Mouse (Mus musculus): Measurements from ENCODE around the gene Kansl1. TPM values are rescaled to one million over a fixed set of nuclear protein-coding genes. Genes with fewer than 3 reads are reported as not detected.

Gene Kansl1
- polyA plus RNA-seq, 1 experiment from 2014 or later, result 25.5 TPM

- Histone ChIP-seq H3K36me3 (no peaks in the 10 kb centered on the region), H3K9ac (no peak overlapping the region), H3K27ac (replicated peaks) (no peak overlapping the region), H3K4me1 (peaks cover 9% of the 10 kb centered on the region), H3K4me2 (replicated peaks) (no peak overlapping the region), H3K9me3 (replicated peaks) (no peaks in the 10 kb centered on the region), H3K4me3 (replicated peaks) (no peak overlapping the region), H3K27me3 (no peaks in the 10 kb centered on the region)
- 43% methylated on average over 5 of the region's 5 CpGs for WGBS
- no peak for ATAC-seq (ENCODE audit: insufficient number of reproducible peaks, low FRiP score, low TSS enrichment, low read depth)
Measured at GRCm38 (mm10) chr11:104320511-104320910, 148.2 kb downstream of the Kansl1 start.

GRCm38 (mm10) chr11:104318940-104319781 lies 149.5 kb downstream of the Kansl1 start:
- 1% methylated on average over 24 of the region's 24 CpGs for WGBS
- peak; percentile 81 for ATAC-seq (ENCODE audit: insufficient number of reproducible peaks, low FRiP score, low TSS enrichment, low read depth)
- peak overlapping the region; percentile 19; the same call in 1 of the 2 replicates for H3K9ac ChIP-seq
- no peak overlapping the region for H3K27ac ChIP-seq (replicated peaks)
- no peaks in the 10 kb centered on the region for H3K9me3 ChIP-seq (replicated peaks)
- no peaks in the 10 kb centered on the region for H3K27me3 ChIP-seq
- peak overlapping the region; percentile 48 for H3K4me3 ChIP-seq (replicated peaks)
- H3K36me3 ChIP-seq, result no peaks in the 10 kb centered on the region
- peaks cover 9% of the 10 kb centered on the region for H3K4me1 ChIP-seq
- H3K4me2 ChIP-seq (replicated peaks), result peak overlapping the region; percentile 81

- Histone ChIP-seq H3K27me3 (no peaks in the 10 kb centered on the region), H3K4me3 (replicated peaks) (no peak overlapping the region), H3K9ac (no peak overlapping the region), H3K27ac (replicated peaks) (no peak overlapping the region), H3K4me1 (peaks cover 9% of the 10 kb centered on the region), H3K4me2 (replicated peaks) (no peak overlapping the region), H3K9me3 (replicated peaks) (no peaks in the 10 kb centered on the region), H3K36me3 (no peaks in the 10 kb centered on the region)
- 80% methylated on average over 3 of the region's 3 CpGs for WGBS
- no peak for ATAC-seq (ENCODE audit: insufficient number of reproducible peaks, low FRiP score, low TSS enrichment, low read depth)
Measured at GRCm38 (mm10) chr11:104317631-104318030, 151.0 kb downstream of the Kansl1 start.

- H3K4me1 ChIP-seq, result peaks cover 9% of the 10 kb centered on the region
- 55% methylated on average over 16 of the region's 16 CpGs for WGBS
- H3K9me3 ChIP-seq (replicated peaks), result no peaks in the 10 kb centered on the region
- no peaks in the 10 kb centered on the region for H3K36me3 ChIP-seq
- no peak overlapping the region for H3K27ac ChIP-seq (replicated peaks)
- H3K4me2 ChIP-seq (replicated peaks), result no peak overlapping the region
- no peak for ATAC-seq (ENCODE audit: insufficient number of reproducible peaks, low FRiP score, low TSS enrichment, low read depth)
- no peak overlapping the region for H3K4me3 ChIP-seq (replicated peaks)
- no peaks in the 10 kb centered on the region for H3K27me3 ChIP-seq
- no peak overlapping the region for H3K9ac ChIP-seq
Measured at GRCm38 (mm10) chr11:104316685-104317400, 151.8 kb downstream of the Kansl1 start.

GRCm38 (mm10) chr11:104315703-104316102 lies 153.0 kb downstream of the Kansl1 start:
- H3K9me3 ChIP-seq (replicated peaks), result no peaks in the 10 kb centered on the region
- WGBS, result 3% methylated on average over 6 of the region's 6 CpGs
- H3K27ac ChIP-seq (replicated peaks), result no peak overlapping the region
- no peaks in the 10 kb centered on the region for H3K27me3 ChIP-seq
- no peak overlapping the region for H3K4me2 ChIP-seq (replicated peaks)
- no peak overlapping the region for H3K4me3 ChIP-seq (replicated peaks)
- H3K4me1 ChIP-seq, result peaks cover 9% of the 10 kb centered on the region
- no peak overlapping the region for H3K9ac ChIP-seq
- no peak for ATAC-seq (ENCODE audit: insufficient number of reproducible peaks, low FRiP score, low TSS enrichment, low read depth)
- H3K36me3 ChIP-seq, result no peaks in the 10 kb centered on the region

GRCm38 (mm10) chr11:104311643-104312042 lies 157.0 kb downstream of the Kansl1 start:
- no peak for ATAC-seq (ENCODE audit: insufficient number of reproducible peaks, low FRiP score, low TSS enrichment, low read depth)
- no peak overlapping the region for H3K9ac ChIP-seq
- no peaks in the 10 kb centered on the region for H3K9me3 ChIP-seq (replicated peaks)
- peaks cover 11% of the 10 kb centered on the region; the same call in 1 of the 2 replicates for H3K4me1 ChIP-seq
- no peak overlapping the region for H3K27ac ChIP-seq (replicated peaks)
- no peak overlapping the region for H3K4me2 ChIP-seq (replicated peaks)
- WGBS, result 67% methylated on average over 7 of the region's 7 CpGs
- H3K36me3 ChIP-seq, result no peaks in the 10 kb centered on the region
- no peak overlapping the region for H3K4me3 ChIP-seq (replicated peaks)
- H3K27me3 ChIP-seq, result 0 out of 2 replicates have a peak, but pooled peaks cover 6% of the 10 kb centered on the region

GRCm38 (mm10) chr11:104310226-104310887 lies 158.3 kb downstream of the Kansl1 start:
- ATAC-seq (ENCODE audit: insufficient number of reproducible peaks, low FRiP score, low TSS enrichment, low read depth), result no peak
- peaks cover 11% of the 10 kb centered on the region; the same call in 1 of the 2 replicates for H3K4me1 ChIP-seq
- 0 out of 2 replicates have a peak, but pooled peaks cover 6% of the 10 kb centered on the region for H3K27me3 ChIP-seq
- WGBS, result 12% methylated on average over 23 of the region's 23 CpGs
- no peaks in the 10 kb centered on the region for H3K36me3 ChIP-seq
- H3K27ac ChIP-seq (replicated peaks), result no peak overlapping the region
- H3K4me2 ChIP-seq (replicated peaks), result peak overlapping the region; percentile 40
- H3K9me3 ChIP-seq (replicated peaks), result no peaks in the 10 kb centered on the region
- H3K4me3 ChIP-seq (replicated peaks), result peak overlapping the region; percentile 22
- H3K9ac ChIP-seq, result no peak overlapping the region

GRCm38 (mm10) chr11:104309377-104310225 lies 159.1 kb downstream of the Kansl1 start:
- ATAC-seq (ENCODE audit: insufficient number of reproducible peaks, low FRiP score, low TSS enrichment, low read depth), result no peak
- H3K4me3 ChIP-seq (replicated peaks), result peak overlapping the region; percentile 22

GRCm38 (mm10) chr11:104307136-104307535 lies 161.5 kb downstream of the Kansl1 start:
- H3K9ac ChIP-seq, result no peak overlapping the region
- H3K4me2 ChIP-seq (replicated peaks), result no peak overlapping the region
- H3K4me1 ChIP-seq, result peaks cover 23% of the 10 kb centered on the region
- H3K27me3 ChIP-seq, result 0 out of 2 replicates have a peak, but pooled peaks cover 6% of the 10 kb centered on the region
- H3K4me3 ChIP-seq (replicated peaks), result no peak overlapping the region
- H3K36me3 ChIP-seq, result no peaks in the 10 kb centered on the region
- no peak for ATAC-seq (ENCODE audit: insufficient number of reproducible peaks, low FRiP score, low TSS enrichment, low read depth)
- H3K9me3 ChIP-seq (replicated peaks), result no peaks in the 10 kb centered on the region
- no peak overlapping the region for H3K27ac ChIP-seq (replicated peaks)
- WGBS, result 66% methylated on average over 4 of the region's 4 CpGs

More at GRCm38 (mm10) chr11:104309377-104310225, 159.1 kb downstream of the Kansl1 start:
- WGBS, result 29% methylated on average over 12 of the region's 12 CpGs
- Histone ChIP-seq H3K9me3 (replicated peaks) (no peaks in the 10 kb centered on the region), H3K27ac (replicated peaks) (no peak overlapping the region), H3K36me3 (no peaks in the 10 kb centered on the region), H3K4me2 (replicated peaks) (peak overlapping the region; percentile 40), H3K9ac (no peak overlapping the region), H3K27me3 (0 out of 2 replicates have a peak, but pooled peaks cover 6% of the 10 kb centered on the region), H3K4me1 (peaks cover 11% of the 10 kb centered on the region; the same call in 1 of the 2 replicates)

- WGBS, result 88% methylated on average over 13 of the region's 13 CpGs
- H3K36me3 ChIP-seq, result no peaks in the 10 kb centered on the region
- H3K27ac ChIP-seq (replicated peaks), result no peak overlapping the region
- no peak overlapping the region for H3K4me3 ChIP-seq (replicated peaks)
- H3K4me2 ChIP-seq (replicated peaks), result no peak overlapping the region
- H3K9me3 ChIP-seq (replicated peaks), result no peaks in the 10 kb centered on the region
- H3K9ac ChIP-seq, result no peak overlapping the region
- H3K27me3 ChIP-seq, result 0 out of 2 replicates have a peak, but pooled peaks cover 6% of the 10 kb centered on the region
- ATAC-seq (ENCODE audit: insufficient number of reproducible peaks, low FRiP score, low TSS enrichment, low read depth), result no peak
- H3K4me1 ChIP-seq, result peaks cover 28% of the 10 kb centered on the region
Measured at GRCm38 (mm10) chr11:104306483-104306882, 162.2 kb downstream of the Kansl1 start.

All from embryonic facial prominence, embryonic 15.5 days (tissue).